Mouse (Mus musculus) embryonic fibroblast, embryonic 13.5 days (primary cell): ENCODE data around the gene Ddx55.
"Not testable (repeated sequence)": the region's sequence is repeated elsewhere in the genome, so short reads cannot be mapped to it uniquely, and the experiment has no call there.

Source experiments
- CTCF ChIP-seq: IDR thresholded peaks from 2 replicates; pipeline ENCODE4 v1.5.1; 2011; ENCODE audit warnings: mild to moderate bottlenecking, control low read depth, low read length, moderate library complexity, borderline replicate concordance; ENCODE audit not compliant: insufficient read depth
- POLR2A ChIP-seq: IDR thresholded peaks from 2 replicates; pipeline ENCODE4 v1.6.1; 2011; ENCODE audit warnings: low read depth, mild to moderate bottlenecking, control low read depth, low read length, moderate library complexity

DNA sequence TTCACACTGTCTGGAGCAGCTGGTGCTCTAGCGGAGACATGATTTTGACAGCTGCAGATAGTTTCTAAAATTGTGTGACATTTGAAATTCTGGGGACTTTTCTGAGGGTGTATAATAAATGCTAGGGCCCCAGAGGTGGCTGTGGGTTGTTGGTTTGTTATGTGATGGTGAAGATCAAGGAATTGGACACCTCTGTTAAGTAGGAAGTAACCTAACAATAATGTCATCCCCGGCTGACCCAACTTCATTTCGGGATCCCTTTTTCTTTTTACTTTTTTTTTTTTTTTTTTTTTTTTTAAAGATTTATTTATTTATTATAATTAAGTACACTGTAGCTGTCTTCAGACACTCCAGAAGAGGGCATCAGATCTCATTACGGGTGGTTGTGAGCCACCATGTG lies 1.9 kb upstream of the Ddx55 start:
- TF ChIP-seq POLR2A, CTCF: not testable (repeated sequence)
